Mouse (Mus musculus) MEL (cell line): ENCODE measurements around the gene Gm11172. TPM values are rescaled to one million over a fixed set of nuclear protein-coding genes. Genes with fewer than 3 reads are reported as not detected.

Experiments
- DNase-seq: peaks from one replicate; pipeline ENCODE4 v3.0.0; 2011; ENCODE audit warnings: low read depth, low spot score
- H3K27ac ChIP-seq: 2 replicates; pipeline ENCODE4 v1.5.1; 2012; ENCODE audit warnings: low read depth, mild to moderate bottlenecking, control low read depth, low read length, moderate library complexity; ENCODE audit not compliant: control insufficient read depth
- H3K27me3 ChIP-seq, 2 experiments: fragments of 150-350 bp in 1 of 2; sonication (generic) in 1 of 2; 2 replicates each; pipeline ENCODE4 v1.6.1; 2012; ENCODE audit warnings: low read length in 2 of 2, mild to moderate bottlenecking in 2 of 2, improper control_type of control experiment in 1 of 2, moderate library complexity in 1 of 2; ENCODE audit not compliant: insufficient read depth in 2 of 2, control insufficient read depth in 1 of 2
- H3K36me3 ChIP-seq, 2 experiments: 2 replicates each; pipeline ENCODE4 v1.6.1; 2012 to 2014; ENCODE audit warnings: low read length in 2 of 2, improper control_type of control experiment in 1 of 2, inconsistent platforms in 1 of 2, mild to moderate bottlenecking in 1 of 2; ENCODE audit not compliant: insufficient read depth in 2 of 2, control insufficient read depth in 1 of 2
- H3K4me1 ChIP-seq, 2 experiments: fragments of 150-350 bp in 1 of 2; sonication (generic) in 1 of 2; 2 replicates each; pipeline ENCODE4 v1.6.1; 2012; ENCODE audit warnings: low read length in 2 of 2, improper control_type of control experiment in 1 of 2, mild to moderate bottlenecking in 1 of 2; ENCODE audit not compliant: insufficient read depth in 2 of 2, control insufficient read depth in 1 of 2
- H3K4me3 ChIP-seq, 2 experiments: fragments of 150-350 bp in 1 of 2; sonication (generic) in 1 of 2; 2 replicates each; pipeline ENCODE4 v1.5.1; 2012; ENCODE audit warnings: low read depth in 2 of 2, low read length in 2 of 2, mild to moderate bottlenecking in 2 of 2, moderate library complexity in 2 of 2, control low read depth in 1 of 2, improper control_type of control experiment in 1 of 2; ENCODE audit not compliant: control insufficient read depth in 1 of 2, insufficient read depth in 1 of 2
- H3K79me2 ChIP-seq: 2 replicates; pipeline ENCODE4 v1.6.1; 2012; ENCODE audit warnings: mild to moderate bottlenecking, low read length, moderate library complexity; ENCODE audit not compliant: control insufficient read depth, poor library complexity, insufficient read depth
- H3K9ac ChIP-seq: 2 replicates; pipeline ENCODE4 v1.6.1; 2012; ENCODE audit warnings: low read depth, mild to moderate bottlenecking, control low read depth, low read length, moderate library complexity; ENCODE audit not compliant: control insufficient read depth, poor library complexity, severe bottlenecking
- H3K9me3 ChIP-seq: fragments of 150-350 bp; sonication (generic); replicated peaks from 2 replicates; pipeline ENCODE4 v1.6.1; 2012; ENCODE audit warnings: mild to moderate bottlenecking, low read length, improper control_type of control experiment, moderate library complexity; ENCODE audit not compliant: insufficient read depth
- CHD1 ChIP-seq: IDR thresholded peaks from 2 replicates; pipeline ENCODE4 v1.6.1; 2012; ENCODE audit warnings: low read depth, mild to moderate bottlenecking, inconsistent platforms, low read length, improper control_type of control experiment
- CHD2 ChIP-seq: IDR thresholded peaks from 2 replicates; pipeline ENCODE4 v1.6.1; 2011; ENCODE audit warnings: low read length, improper control_type of control experiment
- ETS1 ChIP-seq: IDR thresholded peaks from 2 replicates; pipeline ENCODE4 v1.6.1; 2012; ENCODE audit warnings: low read depth, mild to moderate bottlenecking, inconsistent platforms, low read length, improper control_type of control experiment, moderate library complexity
- GABPA ChIP-seq: IDR thresholded peaks from 2 replicates; pipeline ENCODE4 v1.6.1; 2012; ENCODE audit warnings: low read depth, mild to moderate bottlenecking, inconsistent platforms, low read length, improper control_type of control experiment, moderate library complexity
- GATA1 ChIP-seq: IDR thresholded peaks from 2 replicates; pipeline ENCODE4 v1.6.1; 2011; ENCODE audit warnings: low read depth, low read length, improper control_type of control experiment
- HCFC1 ChIP-seq: IDR thresholded peaks from 2 replicates; pipeline ENCODE4 v1.6.1; 2012; ENCODE audit warnings: low read depth, mild to moderate bottlenecking, inconsistent platforms, low read length, improper control_type of control experiment, moderate library complexity
- JUND ChIP-seq: IDR thresholded peaks from 2 replicates; pipeline ENCODE4 v1.6.1; 2011; ENCODE audit warnings: low read depth, mild to moderate bottlenecking, improper control_type of control experiment, low read length
- KAT2A ChIP-seq: conservative IDR thresholded peaks from 2 replicates; pipeline ENCODE4 v1.6.1; 2012; ENCODE audit warnings: low read depth, low read length, improper control_type of control experiment, inconsistent platforms
- MAFK ChIP-seq: IDR thresholded peaks from 2 replicates; pipeline ENCODE4 v1.6.1; 2011; ENCODE audit warnings: low read depth, mild to moderate bottlenecking, low read length, improper control_type of control experiment, borderline replicate concordance
- MAX ChIP-seq: IDR thresholded peaks from 2 replicates; pipeline ENCODE4 v1.6.1; 2011; ENCODE audit warnings: low read length, improper control_type of control experiment
- MAZ ChIP-seq: IDR thresholded peaks from 2 replicates; pipeline ENCODE4 v1.6.1; 2012; ENCODE audit warnings: low read depth, mild to moderate bottlenecking, inconsistent platforms, low read length, improper control_type of control experiment
- MEF2A ChIP-seq: IDR thresholded peaks from 2 replicates; pipeline ENCODE4 v1.6.1; 2014; ENCODE audit warnings: low read depth, mild to moderate bottlenecking, inconsistent platforms, low read length, improper control_type of control experiment; ENCODE audit not compliant: poor library complexity, insufficient replicate concordance, severe bottlenecking; ENCODE audit errors: extremely low read depth
- MXI1 ChIP-seq: IDR thresholded peaks from 2 replicates; pipeline ENCODE4 v1.6.1; 2011; ENCODE audit warnings: mild to moderate bottlenecking, low read depth, low read length, improper control_type of control experiment
- MYB ChIP-seq: IDR thresholded peaks from 2 replicates; pipeline ENCODE4 v1.6.1; 2011; ENCODE audit warnings: mild to moderate bottlenecking, low read depth, low read length, improper control_type of control experiment
- POLR2A ChIP-seq, 2 experiments: IDR thresholded peaks; 2 replicates each; pipeline ENCODE4 v1.6.1; 2011 to 2012; ENCODE audit warnings: low read length in 2 of 2, mild to moderate bottlenecking in 2 of 2, control low read depth in 1 of 2, improper control_type of control experiment in 1 of 2, low read depth in 1 of 2, moderate library complexity in 1 of 2; ENCODE audit not compliant: control insufficient read depth in 1 of 2, insufficient read depth in 1 of 2, poor library complexity in 1 of 2
- POLR2AphosphoS5 ChIP-seq: IDR thresholded peaks from 2 replicates; pipeline ENCODE4 v1.6.1; 2012; ENCODE audit warnings: low read depth, borderline replicate concordance, mild to moderate bottlenecking, inconsistent platforms, low read length, moderate library complexity, mixed read lengths
- RCOR1 ChIP-seq: IDR thresholded peaks from 2 replicates; pipeline ENCODE4 v1.6.1; 2012; ENCODE audit warnings: low read depth, mild to moderate bottlenecking, inconsistent platforms, low read length, improper control_type of control experiment
- SMC3 ChIP-seq: IDR thresholded peaks from 2 replicates; pipeline ENCODE4 v1.6.1; 2011; ENCODE audit warnings: low read depth, low read length, improper control_type of control experiment
- TCF12 ChIP-seq: IDR thresholded peaks from 2 replicates; pipeline ENCODE4 v1.6.1; 2014; ENCODE audit warnings: low read depth, mild to moderate bottlenecking, inconsistent platforms, low read length, improper control_type of control experiment, moderate library complexity
- UBTF ChIP-seq: IDR thresholded peaks from 2 replicates; pipeline ENCODE4 v1.6.1; 2012; ENCODE audit warnings: low read depth, mild to moderate bottlenecking, inconsistent platforms, low read length, improper control_type of control experiment, moderate library complexity, borderline replicate concordance; ENCODE audit not compliant: insufficient read depth
- USF1 ChIP-seq: IDR thresholded peaks from 2 replicates; pipeline ENCODE4 v1.6.1; 2014; ENCODE audit warnings: low read depth, mild to moderate bottlenecking, inconsistent platforms, low read length, improper control_type of control experiment, moderate library complexity
- USF2 ChIP-seq, 2 experiments: IDR thresholded peaks; 2 replicates each; pipeline ENCODE4 v1.6.1; 2011 to 2012; ENCODE audit warnings: improper control_type of control experiment in 2 of 2, low read length in 2 of 2, borderline replicate concordance in 1 of 2, inconsistent platforms in 1 of 2, low read depth in 1 of 2, mild to moderate bottlenecking in 1 of 2; ENCODE audit not compliant: insufficient read depth in 1 of 2
- ZKSCAN1 ChIP-seq: IDR thresholded peaks from 2 replicates; pipeline ENCODE4 v1.6.1; 2012; ENCODE audit warnings: low read depth, mild to moderate bottlenecking, inconsistent platforms, low read length, improper control_type of control experiment, moderate library complexity
- ZMIZ1 ChIP-seq: IDR thresholded peaks from 2 replicates; pipeline ENCODE4 v1.6.1; 2012; ENCODE audit warnings: low read depth, mild to moderate bottlenecking, inconsistent platforms, low read length, improper control_type of control experiment, moderate library complexity
- ZNF384 ChIP-seq: IDR thresholded peaks from 2 replicates; pipeline ENCODE4 v1.6.1; 2012; ENCODE audit warnings: low read depth, mild to moderate bottlenecking, inconsistent platforms, low read length, improper control_type of control experiment
- polyA plus RNA-seq, 2 experiments: library from polyadenylated mRNA; stranded (reverse) in 1 of 2; unstranded in 1 of 2; fragments of >175 nt in 1 of 2; fragments of >200 nt in 1 of 2; gene quantifications; 2 replicates each; pipeline versions ENCODE4 v1.2.1 to v1.2.4; 2012; ENCODE audit warnings: low replicate concordance in 2 of 2, low read depth in 1 of 2; ENCODE audit not compliant: insufficient read length in 2 of 2, insufficient read depth in 1 of 2, missing spikeins in 1 of 2
- total RNA-seq: library from RNA; depleted of rRNA; stranded (reverse); fragments of 300-350 nt; gene quantifications from 2 replicates; pipeline ENCODE4 v1.2.3, GENCODE M21; 2012

Gene Gm11172
- total and polyA plus RNA-seq, 3 experiments: not detected

- no peaks in the 10 kb centered on the region; a peak in 2 of 4 replicates for H3K27me3 ChIP-seq
- no peaks in the 10 kb centered on the region for H3K4me1 ChIP-seq
- DNase-seq: no peak
- no peaks in the 10 kb centered on the region for H3K9me3 ChIP-seq
- TF ChIP-seq POLR2A (IDR thresholded peaks at IDR 0.05; ENCODE audit: control insufficient read depth in 1 of 2, insufficient read depth in 1 of 2, low read depth in 1 of 2, low read length in 2 of 2, poor library complexity in 1 of 2) (no peak), TCF12 (no peak), HCFC1 (no peak), POLR2AphosphoS5 (no peak), MEF2A (no peak), UBTF (no peak), ETS1 (no peak), SMC3 (no peak), MAZ (no peak), MXI1 (no peak)
- H3K79me2 ChIP-seq: no peaks in the 10 kb centered on the region
- no peaks in the 10 kb centered on the region; a peak in 1 of 4 replicates for H3K36me3 ChIP-seq
- no peak overlapping the region for H3K27ac ChIP-seq
- H3K9ac ChIP-seq: no peak overlapping the region
- H3K4me3 ChIP-seq: no peak overlapping the region
Observed at GRCm38 (mm10) chr16:10773543-10773942, 39.2 kb upstream of the Gm11172 start.

DNA sequence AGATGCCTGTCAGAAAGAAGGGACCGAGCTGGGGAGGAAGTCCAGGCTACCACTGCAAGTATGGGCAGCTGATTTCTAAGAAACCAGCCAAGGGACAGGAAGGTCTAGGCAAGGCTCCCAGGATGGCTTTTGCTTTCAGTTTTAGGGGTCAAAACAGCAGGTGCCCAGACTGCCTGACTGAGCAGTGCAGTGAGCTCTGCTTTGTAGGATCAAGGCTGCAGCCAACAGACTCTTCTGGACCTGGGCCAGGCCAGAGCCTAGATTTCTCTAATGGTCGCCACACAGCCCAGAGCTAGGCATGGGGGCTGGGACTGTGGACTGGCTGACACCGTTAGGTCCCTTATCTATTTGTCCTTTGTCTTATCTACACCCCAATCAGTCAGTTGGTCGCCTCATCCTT, 38.0 kb upstream of the Gm11172 start:
- no peak overlapping the region for H3K9ac ChIP-seq
- H3K27me3 ChIP-seq: no peaks in the 10 kb centered on the region; a peak in 1 of 4 replicates
- H3K9me3 ChIP-seq: no peaks in the 10 kb centered on the region
- H3K4me1 ChIP-seq: no peaks in the 10 kb centered on the region
- no peak overlapping the region for H3K4me3 ChIP-seq
- no peak for DNase-seq
- TF ChIP-seq GATA1 (0 out of 2 replicates have a peak, but pooled peaks have one; percentile 20), JUND (no peak), USF2 (IDR thresholded peaks at IDR 0.05; ENCODE audit: borderline replicate concordance in 1 of 2, insufficient read depth in 1 of 2, low read depth in 1 of 2, low read length in 2 of 2) (no peak), KAT2A (no peak), ZMIZ1 (no peak), POLR2AphosphoS5 (no peak)
- H3K27ac ChIP-seq: no peak overlapping the region
- H3K36me3 ChIP-seq: no peaks in the 10 kb centered on the region
- H3K79me2 ChIP-seq: no peaks in the 10 kb centered on the region

GRCm38 (mm10) chr16:10776322-10776721, 36.4 kb upstream of the Gm11172 start:
- H3K27ac ChIP-seq: no peak overlapping the region
- H3K4me3 ChIP-seq: no peak overlapping the region
- DNase-seq: no peak
- H3K9ac ChIP-seq: no peak overlapping the region
- H3K36me3 ChIP-seq: no peaks in the 10 kb centered on the region
- no peaks in the 10 kb centered on the region for H3K79me2 ChIP-seq
- TF ChIP-seq MYB: no peak
- no peak for TF ChIP-seq UBTF
- no peak for TF ChIP-seq CHD1
- TF ChIP-seq GABPA: no peak
- TF ChIP-seq JUND: no peak
- TF ChIP-seq ZKSCAN1: no peak
- no peak for TF ChIP-seq POLR2AphosphoS5
- TF ChIP-seq RCOR1: no peak
- TF ChIP-seq SMC3: no peak
- TF ChIP-seq ZNF384: no peak
- no peak for TF ChIP-seq MAFK
- TF ChIP-seq USF1: no peak
- no peak for TF ChIP-seq KAT2A
- no peak for TF ChIP-seq CHD2
- no peak for TF ChIP-seq ZMIZ1
- no peak for TF ChIP-seq MAX
- no peaks in the 10 kb centered on the region for H3K9me3 ChIP-seq
- H3K4me1 ChIP-seq: no peaks in the 10 kb centered on the region
- H3K27me3 ChIP-seq: no peaks in the 10 kb centered on the region; a peak in 1 of 4 replicates
